Mouse (Mus musculus) forebrain, embryonic 16.5 days (tissue): ENCODE results near the gene Nr5a1. TPM values are rescaled to one million over a fixed set of nuclear protein-coding genes. Genes with fewer than 3 reads are reported as not detected.

Experiments used
- ATAC-seq: fragments of 200-750 bp; cut with Nextera tagmentation; 2 replicates; pipeline ENCODE4 v1.8.0; 2017; ENCODE audit warnings: mild to moderate bottlenecking, moderate library complexity
- H3K27ac ChIP-seq: fragments of 300-500 bp; sonication (generic); 2 replicates; pipeline ENCODE4 v1.5.1; 2014; ENCODE audit warnings: low read length, control low read depth
- H3K27me3 ChIP-seq: fragments of 300-500 bp; sonication (generic); replicated peaks from 2 replicates; pipeline ENCODE4 v1.6.1; 2014; ENCODE audit warnings: low read length; ENCODE audit not compliant: control insufficient read depth, insufficient read depth
- H3K36me3 ChIP-seq: fragments of 300-500 bp; sonication (generic); 2 replicates; pipeline ENCODE4 v1.6.1; 2014; ENCODE audit not compliant: control insufficient read depth, insufficient read depth
- H3K4me1 ChIP-seq: fragments of 300-500 bp; sonication (generic); replicated peaks from 2 replicates; pipeline ENCODE4 v1.6.1; 2014; ENCODE audit warnings: low read length; ENCODE audit not compliant: control insufficient read depth, insufficient read depth
- H3K4me2 ChIP-seq: fragments of 300-500 bp; sonication (generic); 2 replicates; pipeline ENCODE4 v1.6.1; 2014; ENCODE audit warnings: mild to moderate bottlenecking, low read length, control low read depth
- H3K4me3 ChIP-seq: fragments of 300-500 bp; sonication (generic); replicated peaks from 2 replicates; pipeline ENCODE4 v1.5.1; 2014; ENCODE audit warnings: mild to moderate bottlenecking, low read length, control low read depth
- H3K9ac ChIP-seq: fragments of 300-500 bp; sonication (generic); replicated peaks from 2 replicates; pipeline ENCODE4 v1.6.1; 2014; ENCODE audit warnings: low read depth, low read length, control low read depth
- H3K9me3 ChIP-seq: fragments of 300-500 bp; sonication (generic); 2 replicates; pipeline ENCODE4 v1.6.1; 2016; ENCODE audit warnings: low read length; ENCODE audit not compliant: control insufficient read depth
- WGBS: fragments of 180-500 bp; shearing (Covaris S2); extraction: QIAGEN DNeasy Blood & Tissue Kit; methylation state at CpG from one replicate; pipeline ENCODE4 v1.1.7; 2014; 5-methylcytosine and 5-hydroxymethylcytosine counted together
- polyA plus RNA-seq: library from polyadenylated mRNA; unstranded; fragments of >200 nt; fragmentation: Nextera tagmentation; extraction: Ambion mirVana; gene quantifications from 2 replicates; pipeline ENCODE4 v1.2.1, GENCODE M21; 2015

Nr5a1 gene
- polyA plus RNA-seq, result 0.84 TPM in 1 of 2 replicates, not detected in the other

GRCm38 (mm10) chr2:38714324-38714723 is at the start of gene Nr5a1:
Gene Nr5a1, minus strand, starts transcription at chr2:38714542.
- ATAC-seq, result no peak
- Histone ChIP-seq H3K4me3 (no peak within 1 kb of the TSS), H3K9me3 (no peaks in the 10 kb centered on the region), H3K36me3 (no peaks in the 10 kb centered on the region), H3K9ac (no peak within 1 kb of the TSS), H3K4me2 (no peak within 1 kb of the TSS), H3K4me1 (peaks cover 20% of the 10 kb centered on the region), H3K27me3 (peaks cover 35% of the 10 kb centered on the region), H3K27ac (no peak within 1 kb of the TSS)
- 88% methylated on average over 12 of the region's 13 CpGs for WGBS

- Histone ChIP-seq H3K36me3 (no peaks in the 10 kb centered on the region), H3K4me3 (no peak overlapping the region), H3K9me3 (no peaks in the 10 kb centered on the region), H3K27ac (no peak overlapping the region), H3K4me2 (no peak overlapping the region), H3K27me3 (no peaks in the 10 kb centered on the region), H3K4me1 (no peaks in the 10 kb centered on the region), H3K9ac (no peak overlapping the region)
- WGBS, result 78% methylated on average over 3 of the region's 3 CpGs
- peak; percentile 18; the same call in 1 of the 2 replicates for ATAC-seq
Observed at GRCm38 (mm10) chr2:38739847-38740246, 25.5 kb upstream of the Nr5a1 start.

- Histone ChIP-seq H3K4me3 (no peak overlapping the region), H3K36me3 (no peaks in the 10 kb centered on the region), H3K9ac (no peak overlapping the region), H3K27me3 (no peaks in the 10 kb centered on the region), H3K27ac (no peak overlapping the region), H3K4me2 (no peak overlapping the region), H3K4me1 (no peaks in the 10 kb centered on the region), H3K9me3 (no peaks in the 10 kb centered on the region)
- WGBS, result 9% methylated on average over 7 of the region's 7 CpGs
- ATAC-seq, result peak; percentile 83
Observed at GRCm38 (mm10) chr2:38739410-38739809, 25.1 kb upstream of the Nr5a1 start.

GRCm38 (mm10) chr2:38738601-38739301 is 24.4 kb upstream of the Nr5a1 start:
- H3K9ac ChIP-seq, result no peak overlapping the region
- H3K4me2 ChIP-seq, result no peak overlapping the region
- no peaks in the 10 kb centered on the region for H3K36me3 ChIP-seq
- WGBS, result 71% methylated on average over 14 of the region's 14 CpGs
- no peaks in the 10 kb centered on the region for H3K27me3 ChIP-seq
- H3K4me1 ChIP-seq, result no peaks in the 10 kb centered on the region
- H3K9me3 ChIP-seq, result no peaks in the 10 kb centered on the region
- H3K4me3 ChIP-seq, result no peak overlapping the region
- H3K27ac ChIP-seq, result no peak overlapping the region
- ATAC-seq, result peak; percentile 23; the same call in 1 of the 2 replicates

GRCm38 (mm10) chr2:38735740-38736139 is 21.4 kb upstream of the Nr5a1 start:
- Histone ChIP-seq H3K9ac (no peak overlapping the region), H3K4me1 (no peaks in the 10 kb centered on the region), H3K9me3 (no peaks in the 10 kb centered on the region), H3K36me3 (no peaks in the 10 kb centered on the region), H3K4me2 (no peak overlapping the region), H3K27ac (no peak overlapping the region), H3K27me3 (no peaks in the 10 kb centered on the region), H3K4me3 (no peak overlapping the region)
- ATAC-seq, result no peak

GRCm38 (mm10) chr2:38734721-38735120 is 20.4 kb upstream of the Nr5a1 start:
- Histone ChIP-seq H3K27ac (no peak overlapping the region), H3K4me1 (no peaks in the 10 kb centered on the region), H3K4me2 (no peak overlapping the region), H3K36me3 (no peaks in the 10 kb centered on the region), H3K9me3 (no peaks in the 10 kb centered on the region), H3K9ac (no peak overlapping the region), H3K4me3 (no peak overlapping the region), H3K27me3 (no peaks in the 10 kb centered on the region)
- ATAC-seq, result no peak
- WGBS, result 66% methylated on average over 5 of the region's 5 CpGs

GRCm38 (mm10) chr2:38730331-38730827 is 16.0 kb upstream of the Nr5a1 start:
- Histone ChIP-seq H3K4me2 (no peak overlapping the region), H3K4me1 (0 out of 2 replicates have a peak, but pooled peaks cover 1% of the 10 kb centered on the region), H3K4me3 (no peak overlapping the region), H3K27ac (no peak overlapping the region), H3K36me3 (no peaks in the 10 kb centered on the region), H3K27me3 (no peaks in the 10 kb centered on the region), H3K9ac (no peak overlapping the region), H3K9me3 (no peaks in the 10 kb centered on the region)
- ATAC-seq, result no peak
- WGBS, result 88% methylated on average over 6 of the region's 6 CpGs

- ATAC-seq, result no peak
- no peaks in the 10 kb centered on the region for H3K9me3 ChIP-seq
- 19% methylated on average over 3 of the region's 3 CpGs for WGBS
- H3K27me3 ChIP-seq, result no peaks in the 10 kb centered on the region
- H3K4me2 ChIP-seq, result no peak overlapping the region
- no peak overlapping the region for H3K9ac ChIP-seq
- no peaks in the 10 kb centered on the region for H3K36me3 ChIP-seq
- H3K4me1 ChIP-seq, result 0 out of 2 replicates have a peak, but pooled peaks cover 3% of the 10 kb centered on the region
- no peak overlapping the region for H3K4me3 ChIP-seq
- H3K27ac ChIP-seq, result no peak overlapping the region
Observed at GRCm38 (mm10) chr2:38725427-38725826, 11.1 kb upstream of the Nr5a1 start.

- Histone ChIP-seq H3K27me3 (no peaks in the 10 kb centered on the region), H3K4me3 (no peak overlapping the region), H3K9me3 (no peaks in the 10 kb centered on the region), H3K4me1 (0 out of 2 replicates have a peak, but pooled peaks cover 3% of the 10 kb centered on the region), H3K36me3 (no peaks in the 10 kb centered on the region), H3K27ac (no peak overlapping the region), H3K4me2 (no peak overlapping the region), H3K9ac (no peak overlapping the region)
- ATAC-seq, result no peak
- 78% methylated on average over 4 of the region's 4 CpGs for WGBS
Observed at GRCm38 (mm10) chr2:38723378-38723777, 9.0 kb upstream of the Nr5a1 start.
